Mouse (Mus musculus) bone marrow macrophage, adult 2 months (primary cell): ENCODE measurements around the gene Col6a3. TPM values are rescaled to one million over a fixed set of nuclear protein-coding genes. Genes with fewer than 3 reads are reported as not detected.

ENCODE experiments used
- H3K27ac ChIP-seq: 2 replicates; pipeline ENCODE4 v1.5.1; 2012; ENCODE audit warnings: low read depth, low read length; ENCODE audit not compliant: insufficient read depth
- H3K4me1 ChIP-seq: 2 replicates; pipeline ENCODE4 v1.6.1; 2012; ENCODE audit warnings: low read length; ENCODE audit not compliant: control insufficient read depth, insufficient read depth
- H3K4me3 ChIP-seq: 2 replicates; pipeline ENCODE4 v1.5.1; 2012; ENCODE audit warnings: mild to moderate bottlenecking, low read length, moderate library complexity; ENCODE audit not compliant: insufficient read depth
- CTCF ChIP-seq: IDR thresholded peaks from 2 replicates; pipeline ENCODE4 v1.5.1; 2012; ENCODE audit warnings: low read depth, mild to moderate bottlenecking, low read length, moderate library complexity
- POLR2A ChIP-seq: IDR thresholded peaks from 2 replicates; pipeline ENCODE4 v1.6.1; 2012; ENCODE audit warnings: mild to moderate bottlenecking, low read depth, low read length, borderline replicate concordance
- polyA plus RNA-seq: library from polyadenylated mRNA; stranded (reverse); fragments of >200 nt; gene quantifications from 2 replicates; pipeline ENCODE4 v1.2.4, GENCODE M21; 2012; ENCODE audit not compliant: missing spikeins, insufficient read depth, insufficient read length

Gene Col6a3
- polyA plus RNA-seq, 1 experiment = 1.7 TPM

- no peak overlapping the region for H3K4me3 ChIP-seq
- no peaks in the 10 kb centered on the region for H3K4me1 ChIP-seq
- H3K27ac ChIP-seq = no peak overlapping the region
- no peak for TF ChIP-seq CTCF
- TF ChIP-seq POLR2A = no peak
Measured at GRCm38 (mm10) chr1:90740216-90741170, 103.3 kb downstream of the Col6a3 start.

DNA sequence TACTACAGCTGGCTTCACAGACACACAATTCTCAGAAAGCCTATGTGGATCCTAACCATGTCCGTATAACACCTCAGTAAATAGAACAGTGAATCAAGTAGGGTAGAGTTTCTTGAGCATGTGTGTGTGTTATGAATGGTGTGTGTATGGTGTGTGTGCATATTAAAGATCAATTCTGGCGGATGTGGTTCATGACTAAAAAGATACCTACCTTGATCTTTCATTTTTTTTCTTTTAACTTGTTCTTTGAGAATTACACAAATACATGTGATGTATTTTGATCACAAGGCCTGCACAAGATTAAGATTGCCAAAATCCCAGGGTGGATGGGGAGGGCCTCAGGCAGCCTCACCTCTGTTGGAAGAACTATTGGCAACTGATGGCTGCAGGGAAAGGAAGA, 104.9 kb downstream of the Col6a3 start:
- H3K4me1 ChIP-seq = no peaks in the 10 kb centered on the region
- no peak overlapping the region for H3K4me3 ChIP-seq
- TF ChIP-seq CTCF (no peak), POLR2A (no peak)
- H3K27ac ChIP-seq = no peak overlapping the region

DNA sequence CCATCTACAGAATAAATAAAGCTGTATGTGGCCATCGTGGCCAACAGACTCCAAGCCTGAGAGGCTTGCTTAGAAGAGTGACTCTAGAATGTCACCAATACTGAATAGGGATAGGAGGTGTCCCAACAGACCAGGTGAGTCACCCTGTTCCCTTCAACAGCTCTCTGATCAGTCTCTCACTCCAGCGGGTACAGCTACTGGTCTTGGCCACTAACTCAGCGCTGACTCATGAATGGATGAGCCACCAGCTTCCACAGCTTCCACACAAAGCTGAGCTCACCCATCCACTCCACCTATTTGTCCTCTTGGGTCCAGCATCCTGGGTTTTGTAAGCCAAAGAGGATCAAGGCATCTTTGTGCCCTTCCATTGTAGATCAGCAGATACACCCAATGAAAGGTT, 114.3 kb downstream of the Col6a3 start:
- Histone ChIP-seq H3K4me3 (no peak overlapping the region), H3K4me1 (no peaks in the 10 kb centered on the region), H3K27ac (no peak overlapping the region)
- TF ChIP-seq CTCF = no peak
- TF ChIP-seq POLR2A = no peak

DNA sequence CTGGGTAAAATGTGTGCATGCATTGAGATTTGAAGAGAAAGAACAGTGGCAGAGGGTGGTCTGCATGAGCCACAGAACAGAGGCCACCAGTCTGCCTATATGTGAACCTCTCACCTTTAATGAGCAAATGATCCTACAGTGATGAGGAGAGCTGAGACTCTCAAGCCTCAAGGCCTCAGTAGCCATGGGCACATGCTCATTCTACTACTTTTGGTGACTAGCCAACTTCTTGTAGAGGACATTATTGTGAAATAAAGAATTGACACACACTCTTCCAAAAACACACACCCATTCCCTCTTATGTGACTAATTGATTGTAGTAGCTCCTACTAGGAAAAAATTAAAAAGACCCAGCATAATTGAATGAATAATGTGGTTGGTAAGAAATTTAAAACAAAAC, 120.0 kb downstream of the Col6a3 start:
- no peaks in the 10 kb centered on the region for H3K4me1 ChIP-seq
- H3K27ac ChIP-seq = no peak overlapping the region
- TF ChIP-seq POLR2A = no peak
- TF ChIP-seq CTCF = no peak
- H3K4me3 ChIP-seq = no peak overlapping the region

DNA sequence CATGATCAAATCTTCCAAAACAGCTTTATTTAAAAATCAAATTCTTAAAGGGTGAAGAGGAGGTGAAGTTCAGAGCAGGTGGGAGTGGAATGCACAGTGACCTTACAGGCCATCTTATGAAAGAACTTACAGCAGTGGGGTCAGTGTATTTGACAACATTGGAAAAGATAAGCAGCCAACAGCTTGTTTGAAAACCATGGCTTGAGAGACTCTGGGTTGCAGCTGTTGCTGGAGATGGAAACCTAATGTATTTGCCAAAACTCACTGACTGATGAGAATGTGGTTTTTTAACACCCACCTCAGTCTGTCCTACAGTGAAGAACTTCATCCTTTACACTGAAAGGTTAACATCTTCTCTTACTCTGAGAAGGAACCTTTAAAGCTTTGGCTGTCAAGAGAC, 120.4 kb downstream of the Col6a3 start:
- Histone ChIP-seq H3K4me3 (no peak overlapping the region), H3K4me1 (no peaks in the 10 kb centered on the region), H3K27ac (no peak overlapping the region)
- TF ChIP-seq CTCF = no peak
- TF ChIP-seq POLR2A = no peak

GRCm38 (mm10) chr1:90722021-90722420, 121.8 kb downstream of the Col6a3 start:
- H3K27ac ChIP-seq = no peak overlapping the region
- H3K4me3 ChIP-seq = no peak overlapping the region
- no peaks in the 10 kb centered on the region for H3K4me1 ChIP-seq
- TF ChIP-seq POLR2A = no peak
- TF ChIP-seq CTCF = no peak

DNA sequence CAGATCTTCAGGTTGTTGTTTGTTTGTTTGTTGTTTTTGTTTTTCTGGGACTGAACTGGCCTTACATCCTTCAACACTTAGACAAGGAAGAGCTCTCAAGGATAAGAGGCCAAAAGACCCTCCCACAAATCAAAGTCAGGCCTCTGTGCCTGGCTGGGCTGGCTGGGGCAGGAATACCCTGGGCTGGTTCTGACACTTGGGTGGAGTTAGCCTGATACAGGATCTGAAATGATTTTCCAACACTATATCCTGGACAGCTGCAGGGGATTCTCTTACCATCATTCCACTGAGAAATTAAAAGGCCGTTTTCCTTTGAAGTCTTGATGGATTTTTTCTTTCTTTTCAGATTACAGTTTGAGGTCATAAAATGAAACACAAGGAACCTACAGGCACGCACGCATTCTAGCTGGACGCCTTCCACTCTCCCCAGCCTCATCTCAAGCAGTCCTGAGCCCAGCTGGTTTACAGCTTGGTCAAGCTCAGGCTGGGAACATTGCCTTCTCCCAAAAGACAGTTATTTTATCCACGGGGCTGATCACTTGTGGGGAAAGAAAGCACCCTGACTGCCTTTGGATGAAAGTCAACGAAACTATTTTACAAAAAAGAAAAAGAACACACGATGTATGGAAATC, 123.0 kb downstream of the Col6a3 start:
- Histone ChIP-seq H3K4me3 (no peak overlapping the region), H3K27ac (no peak overlapping the region), H3K4me1 (no peaks in the 10 kb centered on the region)
- TF ChIP-seq POLR2A (no peak), CTCF (no peak)

DNA sequence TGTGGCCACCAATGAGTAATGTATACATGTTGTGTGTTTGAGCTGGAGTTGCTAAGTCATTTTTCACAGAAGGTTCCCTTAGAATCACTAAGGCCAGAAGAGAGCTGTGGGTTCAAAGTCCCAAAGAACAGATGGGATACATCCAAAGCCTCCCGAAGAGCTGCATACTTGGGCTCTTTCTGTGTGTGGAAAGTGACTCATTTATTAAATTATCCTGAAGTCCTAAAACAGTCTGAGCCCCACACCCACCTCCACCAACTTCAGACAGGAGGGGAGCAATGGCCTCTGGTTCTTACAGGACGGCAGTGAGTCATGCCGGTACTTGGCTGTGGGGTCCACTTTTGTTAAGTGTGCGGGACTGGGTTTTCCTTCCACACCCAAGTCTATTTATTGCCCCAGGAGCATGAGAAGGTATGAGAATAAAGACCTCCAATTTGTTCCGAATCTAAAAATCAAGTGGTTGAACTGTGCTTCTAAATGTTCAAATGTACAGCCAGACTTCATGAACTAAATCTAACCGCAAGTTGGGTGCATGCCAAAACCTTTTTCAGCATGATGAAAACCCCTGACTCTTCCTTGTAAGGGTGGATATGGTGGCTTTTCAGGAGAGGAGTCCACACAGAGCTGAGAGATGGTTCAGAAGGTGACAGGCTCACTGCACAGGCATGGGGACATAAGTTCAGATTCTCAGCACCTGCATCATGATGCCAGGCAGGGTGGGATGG, 124.8 kb downstream of the Col6a3 start:
- H3K4me3 ChIP-seq = no peak overlapping the region
- H3K27ac ChIP-seq = no peak overlapping the region
- H3K4me1 ChIP-seq = no peaks in the 10 kb centered on the region
- TF ChIP-seq POLR2A (no peak), CTCF (no peak)

GRCm38 (mm10) chr1:90716258-90716657, 127.5 kb downstream of the Col6a3 start:
- Histone ChIP-seq H3K4me3 (no peak overlapping the region), H3K4me1 (no peaks in the 10 kb centered on the region), H3K27ac (no peak overlapping the region)
- TF ChIP-seq CTCF = no peak
- no peak for TF ChIP-seq POLR2A

Other genes starting within 250 kb of the Col6a3 start
- gene Cops8, start 241.0 kb downstream of the Col6a3 start, polyA plus RNA-seq = 42.4 and 51.5 TPM in 2 replicates
- gene Mlph, start 71.1 kb upstream of the Col6a3 start, polyA plus RNA-seq = 0.24 TPM in 2 replicates
- not detected in 2 replicates for gene Prlh, start 109.1 kb upstream of the Col6a3 start, polyA plus RNA-seq
- not detected in 2 replicates for gene Rab17, start 125.7 kb upstream of the Col6a3 start, polyA plus RNA-seq
- gene Lrrfip1, start 154.8 kb upstream of the Col6a3 start, polyA plus RNA-seq = 98.5 and 98.7 TPM in 2 replicates